Mouse (Mus musculus): ENCODE data around the gene BC003965. TPM values are rescaled to one million over a fixed set of nuclear protein-coding genes. Genes with fewer than 3 reads are reported as not detected.
"Not testable (repeated sequence)": the region's sequence is repeated elsewhere in the genome, so short reads cannot be mapped to it uniquely, and the experiment has no call there.

The BC003965 gene
- total and polyA plus RNA-seq, 3 experiments = 16.7 to 24.4 (median 24.0) TPM

DNA sequence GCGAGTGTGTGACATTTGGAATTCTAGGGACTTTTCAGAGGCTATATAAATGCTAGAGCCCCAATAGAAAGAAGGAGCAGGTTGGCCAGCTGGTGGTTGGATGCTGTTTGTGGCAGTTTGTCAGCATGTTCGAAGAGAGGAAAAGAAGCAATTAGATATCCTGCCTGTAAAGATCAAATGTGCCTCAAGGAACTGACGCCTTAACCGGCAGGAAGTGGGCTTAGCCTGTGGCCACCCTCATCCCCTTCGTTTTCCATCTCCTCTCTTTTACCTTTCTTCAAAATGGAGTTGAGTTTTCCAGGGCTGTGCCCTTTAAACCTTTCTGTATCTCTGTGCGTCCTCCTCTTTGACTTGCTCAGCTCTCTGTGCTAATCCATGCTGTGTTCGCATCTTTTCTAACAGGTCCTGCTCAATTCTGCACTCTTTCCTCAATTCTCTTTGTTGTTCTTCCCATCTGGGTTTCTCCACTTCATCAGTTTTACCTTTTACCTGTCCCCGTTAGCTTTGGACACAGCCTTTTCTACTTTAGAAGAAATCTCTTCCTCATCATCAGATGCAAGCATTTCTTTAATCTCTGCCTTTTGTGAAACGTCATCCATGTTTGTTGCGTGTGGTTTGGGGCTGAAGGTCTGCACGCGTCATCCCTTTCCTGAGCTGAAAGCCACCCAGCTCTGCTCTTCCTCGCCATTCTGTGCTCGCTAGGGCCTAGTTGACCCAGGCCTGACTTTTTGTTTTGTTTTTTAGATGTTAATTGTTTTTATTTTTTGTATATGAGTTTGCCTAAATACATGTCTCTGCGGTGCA is 35.3 kb downstream of the BC003965 start:
- DNase-seq = no peak

DNA sequence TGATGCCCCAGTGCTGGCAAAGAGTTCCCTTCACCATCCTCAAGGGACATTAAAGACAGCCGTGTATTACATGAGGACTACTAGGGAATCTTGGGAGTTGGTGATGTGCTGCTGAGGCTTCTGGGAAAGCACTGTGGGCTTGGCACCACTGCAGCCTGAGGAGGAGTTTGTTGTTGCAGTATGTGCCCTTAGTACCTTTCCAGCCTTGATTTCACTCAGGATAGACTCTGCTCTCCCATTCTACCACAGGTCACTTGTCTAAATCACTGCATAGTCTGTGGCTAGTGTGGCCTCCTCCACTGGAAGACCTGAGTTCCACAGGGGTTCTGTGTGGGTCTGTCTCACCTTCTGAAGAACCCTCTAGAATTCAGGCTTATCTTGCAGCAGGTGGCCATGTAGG is 36.4 kb downstream of the BC003965 start:
- no peak for DNase-seq

DNA sequence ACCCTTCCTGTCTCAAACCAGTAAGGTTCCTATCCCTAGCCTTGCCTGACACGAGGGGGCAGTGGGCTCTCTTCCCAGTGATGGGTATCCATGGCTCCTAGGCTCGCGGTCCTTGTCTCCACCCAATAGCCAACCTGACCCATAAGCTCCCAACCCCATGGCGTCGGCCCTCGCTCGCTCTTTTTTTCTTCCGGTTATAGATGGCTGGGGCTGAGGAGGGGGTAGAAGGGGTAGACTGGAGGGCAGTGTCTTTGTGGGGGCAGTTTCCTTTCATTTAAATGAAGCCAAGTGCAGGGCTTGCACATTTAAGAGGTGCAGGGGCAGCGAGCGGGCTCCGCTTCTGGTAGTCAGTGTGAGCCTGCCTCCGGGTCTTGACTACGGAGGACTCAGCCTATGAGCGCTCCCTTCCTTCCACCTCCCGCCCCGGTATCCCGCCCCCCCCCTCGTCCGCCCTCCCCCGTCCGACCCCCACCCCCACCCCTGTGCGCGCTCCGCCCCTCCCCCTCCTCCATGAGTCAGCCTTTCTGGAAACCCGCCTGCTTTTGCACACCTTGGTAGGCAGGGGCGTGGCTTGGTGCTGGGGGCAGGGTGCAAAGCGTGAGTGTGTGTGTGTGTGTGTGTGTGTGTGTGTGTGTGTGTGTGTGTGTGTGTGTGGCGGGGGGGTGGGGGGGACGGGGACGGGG is 37.6 kb downstream of the BC003965 start:
- DNase-seq = peak; percentile 79

DNA sequence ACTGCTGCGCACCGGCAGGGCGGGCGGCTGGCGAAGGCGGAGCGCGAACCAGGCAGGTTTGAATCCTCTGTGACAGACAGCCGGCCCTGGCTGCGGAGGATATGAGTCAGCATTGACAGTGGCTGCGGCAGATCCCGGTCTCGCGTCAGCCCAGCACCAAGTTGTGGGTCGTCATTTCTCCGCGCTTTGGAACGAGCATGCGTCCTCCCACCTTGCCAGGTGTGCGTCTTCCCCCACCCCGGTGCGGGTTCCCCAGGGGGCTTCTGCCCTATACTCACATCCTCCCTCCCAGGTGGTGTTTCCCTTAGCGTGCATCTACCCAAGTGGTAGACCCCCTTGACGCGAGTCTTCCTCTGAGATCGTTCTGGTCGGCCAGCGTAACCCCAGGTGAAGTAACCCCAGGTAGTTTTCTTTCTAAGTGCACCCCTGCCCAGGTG is 38.2 kb downstream of the BC003965 start:
- peak; percentile 35 for DNase-seq

DNA sequence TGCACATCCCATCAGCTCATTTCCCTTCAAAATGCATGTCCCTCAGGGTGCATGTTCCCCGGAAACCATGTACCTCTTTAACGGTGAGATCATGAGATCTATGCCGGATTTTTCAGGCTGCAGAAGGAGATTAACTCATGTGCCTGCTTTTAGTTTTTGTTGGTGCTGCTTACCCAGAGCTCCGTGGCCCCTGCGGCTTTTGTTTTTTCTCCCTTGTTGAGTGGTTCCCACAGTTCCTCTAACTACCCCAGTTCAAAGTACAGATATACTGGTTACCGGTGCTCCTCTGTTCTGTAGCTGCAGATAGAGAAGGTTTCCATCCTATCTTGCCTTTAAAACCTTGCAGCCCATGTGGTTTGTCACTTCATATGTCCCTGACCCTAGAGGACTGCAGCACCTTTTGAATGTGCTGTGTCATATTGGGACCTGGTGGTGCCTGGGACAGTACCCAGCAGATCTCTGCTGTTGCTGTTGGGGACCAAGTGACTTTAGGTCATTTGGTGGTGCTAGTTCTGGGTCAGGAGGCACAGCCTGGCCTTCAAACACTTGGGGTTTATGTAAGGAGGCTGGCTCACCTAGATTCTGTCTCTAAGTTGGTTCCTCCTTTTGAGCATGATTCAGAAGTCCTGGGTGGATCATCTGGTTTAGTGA is 38.7 kb downstream of the BC003965 start:
- DNase-seq = no peak

DNA sequence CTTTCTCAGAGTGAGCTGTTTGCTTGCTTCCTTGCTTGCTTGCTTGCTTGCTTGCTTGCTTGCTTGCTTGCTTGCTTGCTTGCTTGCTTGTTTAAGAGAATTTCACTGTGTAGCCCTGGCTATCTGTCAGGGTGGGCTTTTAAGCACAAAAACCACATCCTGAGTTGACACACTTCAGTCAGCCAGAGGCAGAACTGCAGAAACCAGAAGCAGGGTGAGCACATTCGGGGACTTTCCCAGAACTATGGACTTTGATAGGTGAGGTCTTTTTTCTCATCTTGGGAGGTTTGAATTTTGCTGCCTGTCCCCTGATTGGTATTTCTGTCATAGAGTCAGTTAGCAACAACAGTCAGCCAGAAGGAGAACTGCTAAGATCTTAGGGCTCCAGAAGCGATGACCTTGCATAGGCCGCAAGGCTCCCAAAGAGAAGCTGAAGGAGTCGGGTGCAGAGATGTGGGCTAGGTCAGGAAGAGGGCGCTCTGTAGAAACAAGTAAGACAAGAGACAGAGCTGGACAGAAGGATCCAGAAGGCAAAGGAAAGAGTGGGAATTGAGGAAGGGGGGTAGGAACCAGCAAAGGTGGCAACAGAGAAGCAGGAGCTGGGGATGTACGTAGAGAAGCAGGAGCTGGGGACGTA is 40.4 kb downstream of the BC003965 start:
- no peak for DNase-seq

DNA sequence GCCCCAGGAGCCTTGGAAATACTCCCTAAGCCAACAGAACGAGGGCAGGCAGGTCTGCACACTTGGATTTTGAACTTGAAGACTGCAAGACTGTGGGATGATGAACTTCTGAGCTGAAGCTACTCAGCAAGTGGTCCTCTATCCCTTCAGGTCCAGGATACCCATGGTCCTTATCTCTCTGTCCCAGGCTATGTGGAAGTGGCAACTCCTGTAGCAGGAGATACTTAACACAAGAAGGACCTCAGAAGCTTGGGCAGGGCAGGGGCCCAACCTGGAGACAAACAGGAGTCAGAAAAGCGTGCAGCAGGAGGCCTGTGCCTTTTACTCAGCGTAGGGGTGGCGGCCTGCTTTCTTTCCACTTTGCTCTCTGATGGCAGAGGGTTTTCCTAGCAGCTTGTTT is 41.3 kb downstream of the BC003965 start:
- DNase-seq = no peak

DNA sequence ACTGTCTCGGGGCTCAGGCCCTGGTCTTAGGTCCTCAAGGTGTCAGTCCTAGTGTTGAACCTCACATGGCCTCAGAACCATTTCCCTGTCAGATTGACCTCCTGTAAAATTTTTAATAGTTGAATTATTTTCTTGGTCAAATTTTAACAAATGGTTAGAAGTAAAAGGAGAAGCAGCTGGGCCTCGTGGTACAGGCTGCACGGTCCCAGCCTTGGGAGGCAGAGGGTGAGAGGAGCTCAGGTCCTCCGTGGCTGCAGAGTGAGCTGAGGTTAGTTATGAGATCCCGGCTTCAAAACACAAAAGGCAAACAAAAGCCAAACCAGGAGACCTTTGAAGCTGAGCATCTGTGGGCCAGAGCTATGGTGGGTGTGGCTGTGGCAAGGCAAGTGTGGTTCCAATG is 43.6 kb downstream of the BC003965 start:
- no peak for DNase-seq

DNA sequence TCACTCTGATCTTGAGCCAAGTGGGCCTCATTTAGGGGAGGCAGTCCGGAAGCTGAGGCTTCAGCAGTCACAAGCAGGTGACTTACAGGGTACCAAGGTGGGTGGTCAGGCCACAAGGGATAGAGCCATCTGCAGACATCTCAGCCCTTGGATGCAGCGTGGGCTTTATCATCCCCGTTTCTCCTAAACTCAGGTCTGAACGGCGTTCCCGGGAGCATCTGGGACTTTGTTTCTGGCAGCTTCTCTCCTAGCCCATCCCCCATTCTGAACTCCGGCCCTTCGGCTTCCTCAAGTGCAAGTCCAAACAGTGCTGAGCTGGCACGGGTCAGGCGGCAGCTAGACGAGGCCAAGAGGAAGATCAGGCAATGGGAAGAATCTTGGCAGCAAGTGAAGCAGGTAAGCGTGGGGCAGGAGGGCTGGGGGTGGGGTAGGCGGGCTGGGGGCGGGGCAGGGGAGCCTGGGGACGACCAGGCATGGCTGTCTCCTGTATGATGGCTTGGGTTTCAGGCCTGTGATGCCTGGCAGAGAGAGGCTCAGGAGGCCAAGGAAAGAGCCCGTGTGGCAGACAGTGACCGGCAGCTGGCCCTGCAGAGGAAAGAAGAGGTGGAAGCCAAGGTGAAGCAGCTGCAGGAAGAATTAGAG is 45.8 kb downstream of the BC003965 start:
- not testable (repeated sequence) for DNase-seq

DNA sequence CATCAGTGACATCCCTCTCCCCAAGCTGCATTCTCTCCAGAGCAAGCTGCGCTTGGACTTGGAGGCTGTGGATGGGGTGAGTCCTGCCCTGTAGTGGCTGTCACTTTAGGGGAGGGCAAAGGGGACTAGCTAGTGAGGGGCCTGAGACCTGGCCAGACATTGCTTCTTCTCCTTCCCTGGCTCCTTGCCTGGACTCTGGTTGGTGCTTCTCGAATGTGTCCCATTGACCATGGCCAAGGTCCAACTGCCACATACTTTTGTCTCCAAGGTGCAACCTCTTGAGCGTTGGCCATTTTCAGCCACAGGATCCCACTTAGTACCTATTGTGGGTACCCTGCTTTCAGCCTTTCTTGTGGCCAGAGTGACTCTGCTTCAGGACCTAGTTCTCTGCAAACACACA is 46.3 kb downstream of the BC003965 start:
- no peak for DNase-seq

DNA sequence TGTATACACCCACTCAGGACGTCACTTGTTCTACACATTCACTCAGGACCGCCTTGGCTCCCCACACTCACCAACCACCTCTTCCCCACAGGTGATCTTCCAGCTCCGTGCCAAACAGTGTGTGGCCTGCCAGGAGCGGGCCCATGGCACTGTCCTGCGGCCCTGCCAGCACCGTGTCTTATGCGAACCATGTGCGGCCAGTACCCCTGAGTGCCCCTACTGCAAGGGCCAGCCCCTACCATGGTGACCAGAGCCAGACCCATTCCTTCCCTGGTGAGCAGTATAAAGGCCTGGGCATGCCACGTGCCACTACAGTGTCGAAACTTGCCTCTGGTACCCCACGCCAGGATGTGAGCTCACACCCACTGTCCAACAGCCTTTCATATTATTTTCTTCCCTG is 47.3 kb downstream of the BC003965 start:
- DNase-seq = not testable (repeated sequence)

DNA sequence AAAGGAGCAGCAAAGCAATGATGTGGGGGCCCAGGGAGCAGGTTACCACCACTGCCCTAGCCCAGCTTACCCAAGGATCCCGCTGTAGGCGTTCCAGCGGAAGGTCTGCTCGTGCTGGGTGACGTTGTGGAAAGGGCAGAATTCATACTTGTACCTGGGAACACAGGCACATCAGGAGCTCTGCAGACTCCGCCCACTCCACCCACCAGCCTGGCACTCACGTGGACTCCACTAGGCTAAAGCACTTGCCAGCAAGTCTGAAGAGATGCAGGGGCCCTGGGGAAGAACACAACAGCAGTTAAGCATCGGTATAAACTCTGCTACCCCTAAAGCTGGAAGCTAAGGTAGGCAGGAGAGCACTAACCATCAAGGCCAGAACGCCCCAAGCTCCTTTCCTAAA is 51.3 kb downstream of the BC003965 start:
- no peak for DNase-seq

Other genes with a start within 250 kb of the BC003965 start
- 100 to 1,000 TPM in 1 of 2 experiments, 10 to 100 TPM in 1; 86.6 to 129 TPM for gene Mapk8ip3, start 247.6 kb upstream of the BC003965 start, total RNA-seq (2021)
- gene Mapk8ip3, start 247.6 kb upstream of the BC003965 start, polyA plus RNA-seq (2012; rRNA removed) = 205 and 241 TPM in 2 replicates
- gene Jpt2, start 223.9 kb upstream of the BC003965 start, total RNA-seq (2021) = 10 to 100 TPM; 26.7 to 39.1 TPM
- 2.3 and 4.6 TPM in 2 replicates for gene Jpt2, start 223.9 kb upstream of the BC003965 start, polyA plus RNA-seq (2012; rRNA removed)
- gene Cramp1l, start 168.8 kb upstream of the BC003965 start, total RNA-seq (2021) = 10 to 100 TPM; 17.8 to 18.2 TPM
- gene Cramp1l, start 168.8 kb upstream of the BC003965 start, polyA plus RNA-seq (2012; rRNA removed) = 15.4 and 16.7 TPM in 2 replicates
- gene Ift140, start 168.5 kb upstream of the BC003965 start, total RNA-seq (2021) = 10 to 100 TPM; 27.8 to 28.0 TPM
- gene Ift140, start 168.5 kb upstream of the BC003965 start, polyA plus RNA-seq (2012; rRNA removed) = 20.9 and 21.8 TPM in 2 replicates
- 10 to 100 TPM; 32.2 to 44.8 TPM for gene Tmem204, start 101.0 kb upstream of the BC003965 start, total RNA-seq (2021)
- 59.2 and 64.1 TPM in 2 replicates for gene Tmem204, start 101.0 kb upstream of the BC003965 start, polyA plus RNA-seq (2012; rRNA removed)
- 10 to 100 TPM; 16.4 to 24.5 TPM for gene Telo2, start 68.6 kb upstream of the BC003965 start, total RNA-seq (2021)
- 15.5 and 15.7 TPM in 2 replicates for gene Telo2, start 68.6 kb upstream of the BC003965 start, polyA plus RNA-seq (2012; rRNA removed)
- not detected for gene Ptx4, start 63.8 kb upstream of the BC003965 start, total RNA-seq (2021)
- gene Ptx4, start 63.8 kb upstream of the BC003965 start, polyA plus RNA-seq (2012; rRNA removed) = not detected in 2 replicates
- 10 to 100 TPM; 38.3 to 48.6 TPM for gene Clcn7, start 51.2 kb upstream of the BC003965 start, total RNA-seq (2021)
- 33.9 and 37.4 TPM in 2 replicates for gene Clcn7, start 51.2 kb upstream of the BC003965 start, polyA plus RNA-seq (2012; rRNA removed)
- gene Ccdc154, start 22.1 kb upstream of the BC003965 start, total RNA-seq (2021) = under 1 TPM in 1 of 2 experiments, not detected in 1; 0.12 TPM
- 0.03 and 0.07 TPM in 2 replicates for gene Ccdc154, start 22.1 kb upstream of the BC003965 start, polyA plus RNA-seq (2012; rRNA removed)
- not detected for gene Gm38655, start 9.1 kb upstream of the BC003965 start, total RNA-seq (2021)
- gene Gm38655, start 9.1 kb upstream of the BC003965 start, polyA plus RNA-seq (2012; rRNA removed) = not detected in 2 replicates
- gene Unkl, start 3.8 kb downstream of the BC003965 start, total RNA-seq (2021) = 10 to 100 TPM; 14.0 to 18.1 TPM
- gene Unkl, start 3.8 kb downstream of the BC003965 start, polyA plus RNA-seq (2012; rRNA removed) = 23.7 and 30.3 TPM in 2 replicates
- gene Gnptg, start 55.6 kb downstream of the BC003965 start, total RNA-seq (2021) = 10 to 100 TPM; 50.4 to 50.6 TPM
- 32.6 and 40.0 TPM in 2 replicates for gene Gnptg, start 55.6 kb downstream of the BC003965 start, polyA plus RNA-seq (2012; rRNA removed)
- 10 to 100 TPM; 18.5 to 25.1 TPM for gene Tsr3, start 55.6 kb downstream of the BC003965 start, total RNA-seq (2021)
- 24.1 and 28.9 TPM in 2 replicates for gene Tsr3, start 55.6 kb downstream of the BC003965 start, polyA plus RNA-seq (2012; rRNA removed)
- 10 to 100 TPM in 1 of 2 experiments, 1 to 10 TPM in 1; 9.7 to 10.1 TPM for gene Baiap3, start 71.8 kb downstream of the BC003965 start, total RNA-seq (2021)
- 84.6 and 90.0 TPM in 2 replicates for gene Baiap3, start 71.8 kb downstream of the BC003965 start, polyA plus RNA-seq (2012; rRNA removed)
- 100 to 1,000 TPM; 225 to 248 TPM for gene Ube2i, start 90.1 kb downstream of the BC003965 start, total RNA-seq (2021)
- gene Ube2i, start 90.1 kb downstream of the BC003965 start, polyA plus RNA-seq (2012; rRNA removed) = 79.5 and 103 TPM in 2 replicates
- gene Prss34, start 113.8 kb downstream of the BC003965 start, total RNA-seq (2021) = under 1 TPM; 0.23 to 0.48 TPM
- not detected in 2 replicates for gene Prss34, start 113.8 kb downstream of the BC003965 start, polyA plus RNA-seq (2012; rRNA removed)
- gene Prss28, start 124.1 kb downstream of the BC003965 start, total RNA-seq (2021) = not detected
- gene Prss28, start 124.1 kb downstream of the BC003965 start, polyA plus RNA-seq (2012; rRNA removed) = not detected in 2 replicates
- not detected for gene Prss29, start 134.1 kb downstream of the BC003965 start, total RNA-seq (2021)
- not detected in 2 replicates for gene Prss29, start 134.1 kb downstream of the BC003965 start, polyA plus RNA-seq (2012; rRNA removed)
- 1 to 10 TPM in 1 of 2 experiments, under 1 TPM in 1; 0.98 to 1.5 TPM for gene Tpsab1, start 161.0 kb downstream of the BC003965 start, total RNA-seq (2021)
- gene Tpsab1, start 161.0 kb downstream of the BC003965 start, polyA plus RNA-seq (2012; rRNA removed) = 4.3 and 4.9 TPM in 2 replicates
- 1 to 10 TPM; 2.8 to 3.8 TPM for gene Tpsb2, start 181.8 kb downstream of the BC003965 start, total RNA-seq (2021)
- 10.0 and 18.1 TPM in 2 replicates for gene Tpsb2, start 181.8 kb downstream of the BC003965 start, polyA plus RNA-seq (2012; rRNA removed)
- gene Tpsg1, start 184.7 kb downstream of the BC003965 start, total RNA-seq (2021) = not detected
- 0.20 and 0.75 TPM in 2 replicates for gene Tpsg1, start 184.7 kb downstream of the BC003965 start, polyA plus RNA-seq (2012; rRNA removed)
- 10 to 100 TPM; 77.1 to 96.1 TPM for gene Cacna1h, start 249.2 kb downstream of the BC003965 start, total RNA-seq (2021)
- 163 and 202 TPM in 2 replicates for gene Cacna1h, start 249.2 kb downstream of the BC003965 start, polyA plus RNA-seq (2012; rRNA removed)